Mouse (Mus musculus) left cerebral cortex, adult 2 months (tissue): ENCODE measurements around the gene Hectd4. TPM values are rescaled to one million over a fixed set of nuclear protein-coding genes. Genes with fewer than 3 reads are reported as not detected.
"Not testable (repeated sequence)": the region's sequence is repeated elsewhere in the genome, so short reads cannot be mapped to it uniquely, and the experiment has no call there.

Experiments used
- DNase-seq, 2 experiments: peaks; one replicate each; pipeline ENCODE4 v3.0.0; 2021 to 2022; ENCODE audit warnings: low spot score in 2 of 2, mixed read lengths in 1 of 2; ENCODE audit errors: extremely low spot score in 1 of 2
- H3K27ac ChIP-seq: fragments of 200-600 bp; 2 replicates; pipeline ENCODE4 v1.8.1; 2022
- H3K4me3 ChIP-seq: fragments of 200-600 bp; 2 replicates; pipeline ENCODE4 v1.8.1; 2022
- CTCF ChIP-seq: fragments of 200-600 bp; IDR thresholded peaks from 2 replicates; pipeline ENCODE4 v1.8.1; 2022; ENCODE audit warnings: antibody characterized with exemption, mild to moderate bottlenecking, moderate library complexity
- intact Hi-C: fragments of 180-260 bp; cut with DNase I; formaldehyde crosslinking; loops from one replicate; pipeline ENCODE4 v1.15.1; 2025
- total RNA-seq, 2 experiments: library from RNA; stranded (reverse); gene quantifications; 2 replicates each; pipeline ENCODE4 v1.2.3; 2021

Hectd4 gene
- total RNA-seq, 2 experiments from 2014 or later, result 186 to 205 TPM

- Histone ChIP-seq H3K27ac (peak within 1 kb of the TSS; percentile 88), H3K4me3 (peak within 1 kb of the TSS; percentile 85)
- TF ChIP-seq CTCF, result no peak; the same call in 1 of the 2 replicates
- DNase-seq, result peak; percentile 85 to 87
- intact Hi-C loops, result no loop called here
Measured at GRCm38 (mm10) chr5:121190836-121191583, 29.0 kb upstream of the Hectd4 start, which contains the start of gene Ptpn11. TSS of gene Ptpn11 (minus strand) at chr5:121191397.

DNA sequence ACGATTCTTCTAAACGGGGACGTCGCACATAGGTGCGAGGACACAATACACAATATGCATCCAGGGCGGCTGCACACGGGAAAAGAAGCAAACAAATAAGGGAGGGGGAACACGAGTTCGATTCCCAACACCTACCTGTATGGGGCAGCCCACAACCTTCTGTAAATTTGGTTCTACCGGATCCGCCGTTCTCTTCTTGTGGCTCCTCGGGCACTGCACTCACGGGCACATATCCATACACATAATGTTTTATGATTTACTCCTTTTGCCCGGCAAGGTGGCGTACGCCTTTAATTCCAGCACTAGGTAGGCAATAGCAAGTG, 28.5 kb upstream of the Hectd4 start:
- H3K27ac ChIP-seq, result peak overlapping the region; percentile 77
- peak overlapping the region; percentile 85 for H3K4me3 ChIP-seq
- DNase-seq, result no peak
- intact Hi-C loops, result no loop called here
- no peak for TF ChIP-seq CTCF

DNA sequence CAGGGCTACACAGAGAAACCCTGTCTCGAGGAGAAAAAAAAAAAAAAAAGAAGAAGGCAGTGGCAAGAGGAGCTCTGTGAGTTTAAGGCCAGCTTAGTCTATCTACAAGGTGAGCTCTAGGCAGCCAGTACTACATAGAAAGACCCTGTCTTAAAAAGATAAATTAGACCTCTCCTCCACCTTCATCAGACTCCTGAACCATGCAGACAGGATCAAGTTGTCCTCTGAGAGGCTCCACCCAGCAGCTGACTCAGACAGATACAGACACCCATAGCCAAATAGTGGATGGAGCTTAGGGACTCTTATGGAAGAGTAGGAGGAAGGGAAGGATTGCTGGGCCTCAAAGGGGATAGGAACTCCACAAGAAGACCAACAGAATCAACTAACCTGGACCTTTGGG, 25.8 kb upstream of the Hectd4 start:
- no peak overlapping the region for H3K4me3 ChIP-seq
- intact Hi-C loops, result no loop called here
- no peak for TF ChIP-seq CTCF
- DNase-seq, result no peak
- no peak overlapping the region for H3K27ac ChIP-seq

DNA sequence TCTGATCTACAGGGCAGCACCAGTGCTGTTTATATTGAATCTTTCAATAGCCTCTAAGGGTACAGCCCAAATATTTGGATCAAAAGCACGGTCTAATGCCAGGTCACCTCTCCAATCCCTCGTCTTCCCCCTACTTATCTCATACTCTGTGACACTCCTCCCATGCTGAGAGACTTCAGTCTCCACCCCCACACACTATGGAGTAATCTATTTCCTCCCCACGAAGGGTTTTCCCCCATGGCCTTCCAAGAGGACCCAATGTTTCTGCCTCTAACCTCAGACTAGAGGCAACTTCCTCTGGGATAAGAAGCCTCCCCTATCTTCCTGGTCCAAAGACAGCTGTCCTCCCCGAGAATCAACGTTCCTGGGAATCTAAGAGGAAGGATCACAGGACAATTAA, 23.3 kb upstream of the Hectd4 start:
- no peak for TF ChIP-seq CTCF
- Histone ChIP-seq H3K4me3 (no peak overlapping the region), H3K27ac (no peak overlapping the region)
- intact Hi-C loops, result no loop called here
- DNase-seq, result no peak

DNA sequence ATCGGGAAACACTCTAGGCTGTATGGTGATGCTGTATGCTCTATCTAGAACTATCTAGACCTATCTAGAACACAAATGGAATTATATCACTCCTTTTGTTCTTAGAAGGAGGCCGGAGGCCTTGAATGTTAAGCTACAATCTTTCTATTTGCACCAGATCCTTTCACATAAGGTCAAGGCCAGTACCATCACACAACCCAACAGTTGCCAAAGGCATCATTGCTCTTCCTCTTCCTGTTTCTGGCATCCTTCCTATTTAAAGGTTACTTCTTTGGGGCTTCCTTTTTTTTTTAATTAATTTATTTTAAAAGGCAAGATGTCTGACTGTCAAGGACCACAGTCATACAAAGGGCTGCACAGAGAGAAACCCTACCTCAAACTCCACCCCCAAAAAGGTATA, 22.7 kb upstream of the Hectd4 start:
- DNase-seq, result no peak
- Histone ChIP-seq H3K27ac (no peak overlapping the region), H3K4me3 (no peak overlapping the region)
- intact Hi-C loops, result no loop called here
- no peak for TF ChIP-seq CTCF

DNA sequence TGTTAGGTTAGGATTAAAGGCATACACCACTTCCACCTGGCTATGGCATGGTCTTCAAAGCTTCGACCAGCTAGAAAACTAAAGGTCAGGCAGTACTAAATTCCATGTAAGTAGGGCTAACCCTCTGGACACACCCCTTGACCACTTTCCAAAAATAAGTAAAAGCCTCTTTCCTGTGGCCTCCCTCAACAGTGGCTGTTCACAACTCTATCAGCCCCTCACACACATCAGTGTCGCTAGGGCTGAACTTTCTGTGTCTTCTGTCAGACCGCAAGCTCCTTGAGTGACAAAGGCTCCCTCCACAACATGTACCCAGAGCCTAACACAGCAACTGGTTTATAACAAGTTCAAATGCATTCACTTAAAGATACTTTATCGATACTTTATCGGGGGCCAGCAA, 21.6 kb upstream of the Hectd4 start:
- intact Hi-C loops, result no loop called here
- H3K4me3 ChIP-seq, result no peak overlapping the region
- TF ChIP-seq CTCF, result no peak
- H3K27ac ChIP-seq, result no peak overlapping the region
- DNase-seq, result no peak

DNA sequence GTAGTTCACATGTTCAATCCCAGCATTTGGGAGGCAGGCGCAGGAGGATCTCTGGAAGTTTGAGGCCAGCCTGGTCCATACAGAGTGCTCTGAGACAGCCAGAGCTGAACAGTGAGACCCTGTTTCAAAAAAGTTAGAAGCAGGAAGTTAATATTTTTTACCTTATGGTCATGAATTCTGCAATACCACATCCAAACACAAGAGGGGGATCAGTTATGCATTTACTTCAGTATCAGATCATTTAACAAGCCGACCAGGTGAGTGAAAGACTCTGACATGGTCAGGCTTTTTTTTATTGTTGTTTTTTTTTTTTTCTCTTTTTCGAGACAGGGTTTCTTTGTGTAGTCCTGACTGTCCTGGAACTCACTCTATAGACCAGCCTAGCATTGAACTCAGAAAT, 18.3 kb upstream of the Hectd4 start:
- no peak overlapping the region for H3K4me3 ChIP-seq
- H3K27ac ChIP-seq, result no peak overlapping the region
- TF ChIP-seq CTCF, result peak; percentile 74
- DNase-seq, result no peak
- intact Hi-C loops, result no loop called here

GRCm38 (mm10) chr5:121202467-121202866, 17.6 kb upstream of the Hectd4 start:
- intact Hi-C loops, result no loop called here
- no peak for DNase-seq
- Histone ChIP-seq H3K27ac (no peak overlapping the region), H3K4me3 (no peak overlapping the region)
- peak; percentile 16 for TF ChIP-seq CTCF

DNA sequence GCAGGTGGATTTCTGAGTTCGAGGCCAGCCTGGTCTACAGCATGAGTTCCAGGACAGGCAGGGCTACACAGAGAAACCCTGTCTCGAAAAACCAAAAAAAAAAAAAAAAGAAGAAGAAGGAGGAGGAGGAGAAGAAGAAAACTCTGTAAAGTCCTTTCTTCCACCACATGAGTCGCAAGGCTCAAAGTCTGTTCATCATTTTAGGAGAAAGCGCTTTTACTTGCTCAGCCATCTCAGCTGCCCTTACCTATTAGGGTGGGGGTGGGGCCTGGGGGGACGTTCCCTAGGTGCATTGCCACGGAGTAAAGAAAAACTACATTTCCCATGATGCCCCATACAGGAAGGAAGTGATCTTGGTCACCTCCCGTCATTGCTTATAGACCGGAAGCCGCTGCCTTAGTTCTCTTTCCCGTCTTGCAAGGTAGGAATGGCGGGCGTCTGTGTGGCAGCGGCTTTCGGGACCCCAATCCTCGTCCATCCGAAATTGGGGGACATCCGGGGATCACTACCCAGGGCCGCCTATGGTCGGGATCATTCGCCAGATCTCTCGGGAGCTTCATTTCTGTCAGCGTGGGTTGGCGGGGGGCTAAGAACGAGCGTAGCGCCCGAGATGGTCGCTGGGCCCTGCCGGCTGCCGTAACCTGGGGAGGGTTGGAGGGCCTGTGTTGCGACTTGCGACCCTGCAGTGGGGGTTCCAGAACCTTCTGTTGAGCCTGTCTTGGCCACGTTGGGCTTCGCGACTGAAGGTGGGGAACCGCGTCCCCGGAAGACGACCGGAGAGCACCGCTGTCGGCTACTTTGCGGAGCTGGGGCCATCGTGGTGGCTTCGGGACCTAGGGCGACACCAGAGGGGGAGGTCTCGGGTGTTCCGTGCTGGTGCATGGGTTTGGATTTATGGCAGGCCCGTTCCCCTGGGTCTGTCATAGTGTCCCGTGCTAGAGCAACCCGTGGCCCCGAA, 15.6 kb upstream of the Hectd4 start, which contains the start of gene Rpl6:
Rpl6 (plus strand) TSS at position 350 of the 958 bp plus-strand sequence.
- peak; percentile 75 for DNase-seq
- TF ChIP-seq CTCF, result no peak
- Histone ChIP-seq H3K4me3 (peak within 1 kb of the TSS; percentile 82), H3K27ac (peak within 1 kb of the TSS; percentile 87)
- intact Hi-C loops, result no loop called here

- intact Hi-C loops, result not testable (repeated sequence)
Measured at GRCm38 (mm10) chr5:121205537-121206130, 14.4 kb upstream of the Hectd4 start.

GRCm38 (mm10) chr5:121206540-121206939, 13.5 kb upstream of the Hectd4 start:
- no peak for TF ChIP-seq CTCF
- intact Hi-C loops, result no loop called here
- no peak for DNase-seq
- Histone ChIP-seq H3K27ac (no peak overlapping the region), H3K4me3 (no peak overlapping the region)

More at GRCm38 (mm10) chr5:121205537-121206130, 14.4 kb upstream of the Hectd4 start:
- not testable (repeated sequence) for H3K27ac ChIP-seq, DNase-seq, H3K4me3 ChIP-seq

DNA sequence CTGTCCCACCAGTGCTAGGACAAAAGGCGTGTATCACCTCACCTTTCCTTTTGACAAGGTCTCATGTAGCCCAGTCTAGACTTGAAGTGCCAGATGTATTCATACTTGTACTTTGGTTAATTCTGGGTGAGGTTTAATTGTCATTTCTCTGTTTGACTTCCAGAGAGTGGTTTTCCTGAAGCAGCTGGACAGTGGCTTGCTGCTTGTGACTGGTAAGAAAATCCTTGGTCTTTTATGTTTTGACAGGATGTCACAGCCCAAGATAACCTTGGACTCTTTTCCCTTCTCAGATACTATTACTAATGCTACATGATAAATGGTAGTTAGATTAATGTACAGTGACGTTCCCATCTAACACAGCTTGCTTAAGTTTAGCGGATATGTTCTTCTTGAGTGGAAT, 13.0 kb upstream of the Hectd4 start:
- intact Hi-C loops, result no loop called here
- no peak for TF ChIP-seq CTCF
- Histone ChIP-seq H3K4me3 (no peak overlapping the region), H3K27ac (no peak overlapping the region)
- no peak for DNase-seq
